Mouse (Mus musculus) lung, postnatal 14 days (tissue): ENCODE results near the gene Slc46a3.
"Not testable (repeated sequence)": the region's sequence is repeated elsewhere in the genome, so short reads cannot be mapped to it uniquely, and the experiment has no call there.

Experiments used
- DNase-seq: peaks from one replicate; pipeline ENCODE4 v3.0.0; 2021

Slc46a3 gene

DNA sequence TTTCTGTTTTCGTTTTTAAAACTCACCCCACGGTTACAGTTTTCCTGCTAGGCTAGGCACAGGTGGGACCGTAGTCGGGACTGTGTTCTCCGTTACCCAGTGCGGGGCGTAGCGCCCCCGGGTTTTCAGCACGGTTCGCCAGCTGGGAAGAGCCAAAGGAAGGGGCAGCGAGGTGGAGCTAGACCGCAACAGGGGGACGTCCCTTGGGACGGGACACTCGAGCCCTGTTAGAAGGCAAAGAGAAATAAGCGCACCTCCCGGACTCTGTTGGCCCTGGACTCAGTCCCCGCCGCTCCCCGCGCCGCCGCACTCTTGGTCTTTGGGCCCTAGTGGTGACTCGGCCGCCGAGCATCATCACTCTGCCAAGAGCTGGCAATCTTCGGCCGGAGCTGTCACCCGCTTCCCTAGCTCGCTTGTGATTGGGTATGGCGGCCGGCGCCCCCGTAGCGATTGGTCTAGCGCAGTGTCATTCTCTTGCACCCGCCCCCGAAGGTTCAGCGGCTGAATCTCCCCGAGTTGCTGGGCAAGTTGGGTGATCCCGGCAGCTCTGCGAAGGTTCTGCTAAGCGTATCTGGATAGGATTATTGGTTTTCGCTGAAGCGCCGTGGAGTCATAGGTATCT is at the start of gene Slc46a3:
Slc46a3 (minus strand) TSS at position 361 of the 622 bp plus-strand sequence.
- peak; percentile 93 for DNase-seq

DNA sequence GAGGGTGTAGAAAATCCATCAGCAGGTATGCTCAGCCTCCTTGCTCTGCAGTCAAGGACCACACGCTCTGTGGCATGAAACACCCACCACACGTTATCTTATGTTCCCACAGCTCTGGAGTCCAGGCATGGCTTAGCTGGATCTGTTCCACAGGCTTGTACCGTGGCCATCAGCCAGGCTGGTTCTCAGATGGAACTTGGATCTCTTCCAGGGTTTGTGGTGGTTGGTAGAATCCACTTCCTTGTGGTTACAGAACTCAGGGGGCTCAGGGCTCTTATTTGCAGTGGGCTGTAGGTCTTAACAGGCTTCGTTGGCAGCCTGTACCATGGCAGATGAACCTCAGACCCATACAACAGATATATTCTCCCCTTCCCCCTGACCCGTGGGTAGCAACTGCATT is 44.6 kb upstream of the Slc46a3 start:
- no peak for DNase-seq

DNA sequence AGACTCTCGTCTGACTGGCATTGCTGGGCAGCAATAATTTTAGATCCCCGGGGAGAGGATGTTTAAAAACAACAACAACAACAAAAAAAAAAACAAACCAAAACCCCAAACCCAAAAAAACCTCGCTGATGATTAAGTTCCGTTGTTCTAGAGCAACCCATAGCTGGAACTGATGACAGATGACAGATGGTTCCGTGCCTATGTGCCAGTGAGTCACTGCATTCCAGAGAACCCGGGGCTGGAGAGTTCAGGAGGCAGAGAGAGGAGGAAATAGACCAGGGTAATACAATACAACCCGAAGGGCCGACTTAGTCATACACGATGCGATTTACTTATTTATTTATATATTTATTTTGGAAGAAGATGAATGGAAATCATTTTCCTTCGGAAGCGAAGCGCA is 40.5 kb upstream of the Slc46a3 start:
- DNase-seq = no peak

DNA sequence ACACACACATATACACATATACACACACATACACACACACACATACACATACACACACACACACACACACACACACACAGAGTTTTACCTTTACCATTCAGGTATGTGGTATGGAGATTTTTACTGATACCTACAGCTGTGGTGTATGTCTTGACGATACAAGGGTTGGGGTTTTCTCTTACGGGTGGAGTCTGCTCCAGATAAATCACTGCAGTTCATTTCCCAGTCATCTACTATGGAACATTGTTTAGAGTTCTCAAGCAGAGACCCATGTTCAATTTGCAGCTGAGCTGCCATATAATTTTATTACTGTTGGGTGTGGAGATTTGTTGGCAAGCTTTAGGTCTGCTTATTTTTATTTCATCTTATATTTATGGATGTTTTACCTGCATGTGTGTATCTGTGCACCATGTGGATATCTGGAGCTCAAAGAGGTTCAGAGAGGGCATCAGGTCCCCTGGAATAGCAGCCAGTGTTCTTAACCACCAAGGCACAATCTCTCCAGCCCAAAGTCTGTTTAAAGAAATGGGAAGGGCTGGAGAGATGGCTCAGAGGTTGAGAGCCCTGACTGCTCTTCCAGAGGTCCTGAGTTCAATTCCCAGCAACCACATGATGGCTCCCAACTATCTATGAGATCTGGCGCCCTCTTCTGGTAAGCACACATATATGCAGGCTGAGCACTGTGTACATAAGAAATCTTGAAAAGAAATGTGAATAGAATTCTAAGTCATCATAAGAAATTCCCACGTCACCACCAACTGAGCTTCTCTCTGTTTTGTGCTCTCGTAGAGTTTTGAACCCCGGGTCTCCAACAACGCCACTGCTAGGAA is 34.3 kb upstream of the Slc46a3 start:
- DNase-seq = no peak

DNA sequence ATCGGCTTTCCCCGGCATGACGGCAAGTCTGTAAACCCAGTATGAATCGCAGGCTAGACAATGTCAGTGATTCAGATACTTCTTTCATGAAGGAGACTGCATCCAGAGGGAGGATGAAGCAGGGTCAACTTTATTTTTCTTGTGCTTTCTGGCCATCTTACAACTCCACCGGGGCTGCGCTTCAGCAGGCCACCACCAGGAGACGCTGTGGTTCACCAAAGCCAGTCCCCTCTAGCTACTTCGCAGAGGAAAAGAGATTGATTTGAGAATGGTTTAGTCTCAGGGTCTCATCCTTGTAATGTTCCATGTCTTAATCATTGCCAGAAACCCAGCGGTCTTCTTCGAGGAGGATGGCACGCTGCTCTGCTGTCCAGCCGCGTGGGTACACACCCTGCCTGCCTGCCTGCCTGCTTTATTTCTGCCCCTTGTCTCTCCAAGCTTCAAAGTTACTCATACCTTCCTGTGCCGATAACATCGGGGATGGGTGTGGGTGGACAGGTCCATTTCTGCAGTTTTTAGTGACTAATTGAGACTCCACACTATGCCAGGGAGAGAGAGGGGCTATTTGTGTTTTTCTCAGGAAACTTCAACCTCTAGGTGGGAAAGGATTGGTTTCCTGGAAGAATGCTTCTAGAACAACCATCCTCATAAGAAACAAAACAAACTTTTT is 31.5 kb upstream of the Slc46a3 start:
- peak; percentile 36 for DNase-seq

DNA sequence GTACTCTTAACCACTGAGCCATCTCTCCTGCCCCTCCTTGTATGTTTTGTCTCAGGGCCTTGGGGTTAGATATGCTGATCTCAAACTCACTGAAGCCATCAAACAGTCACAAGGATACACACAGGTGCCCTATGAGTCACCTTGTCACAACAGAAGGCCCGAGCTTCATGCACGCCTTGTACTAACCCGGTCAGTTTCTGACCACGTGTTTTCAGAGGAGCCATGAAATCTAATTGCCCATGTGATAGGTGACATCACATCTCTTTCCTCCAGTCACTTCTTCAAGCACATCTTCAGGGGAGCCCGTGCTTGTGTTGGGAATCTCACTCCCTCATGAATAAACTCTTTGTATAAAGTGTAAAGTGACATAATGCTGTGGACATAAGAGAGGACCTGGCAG is 30.0 kb upstream of the Slc46a3 start:
- DNase-seq = no peak

DNA sequence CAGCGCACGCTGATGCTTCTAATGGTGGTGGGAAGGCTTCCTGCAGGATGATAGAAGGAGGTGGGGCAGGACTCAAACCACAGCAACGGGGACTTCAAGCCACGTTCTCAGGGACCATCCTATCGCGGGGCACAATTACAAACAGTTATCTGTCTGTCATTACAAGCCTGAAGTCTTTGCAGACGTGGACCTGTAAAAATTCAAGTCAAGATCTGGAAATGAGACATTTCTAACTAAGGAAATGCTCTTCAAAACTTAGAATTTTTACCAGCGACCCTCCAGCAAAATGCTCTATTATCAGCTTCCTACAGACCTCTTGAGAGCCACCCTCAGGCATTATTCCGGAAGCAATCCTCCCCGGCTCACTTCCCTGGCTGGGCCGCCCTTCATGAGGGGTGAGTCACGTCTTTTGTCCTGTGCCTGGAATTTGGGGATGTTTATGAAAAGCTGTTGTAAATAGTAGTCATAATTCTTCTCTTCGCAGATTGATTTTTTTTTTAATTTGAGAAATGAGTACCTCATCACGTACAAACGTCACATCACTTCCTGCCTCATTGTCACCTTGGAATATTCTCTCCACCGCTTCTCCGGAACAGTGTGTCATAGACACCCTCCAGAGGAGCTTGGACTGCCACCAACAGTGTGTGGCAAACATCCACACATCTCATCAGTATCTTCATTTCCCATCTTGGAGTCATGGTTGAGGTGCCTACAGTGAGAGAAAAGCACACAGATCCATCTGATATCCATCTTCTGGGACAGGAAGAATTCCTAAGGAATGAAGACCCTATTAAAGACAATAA is 23.6 kb upstream of the Slc46a3 start:
- peak; percentile 46 for DNase-seq

DNA sequence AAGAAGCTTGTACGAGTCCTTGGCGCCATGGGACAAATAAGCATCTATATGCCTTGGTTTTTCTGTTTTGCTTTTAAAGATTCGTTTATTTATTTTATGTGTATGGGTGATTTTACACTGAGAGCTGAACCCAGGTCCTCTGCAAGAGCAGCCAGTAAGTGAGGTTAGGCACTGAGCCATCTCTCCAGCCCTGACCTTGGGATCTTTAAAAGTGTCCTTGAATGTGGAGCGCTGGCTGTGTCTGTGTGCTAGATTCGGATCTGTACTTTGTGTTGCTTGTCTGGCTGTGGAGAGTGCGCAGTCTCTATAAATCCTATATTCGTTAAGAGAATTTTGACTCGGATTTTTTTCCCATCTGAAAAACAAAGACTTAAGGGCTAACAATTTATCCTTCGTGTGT is 21.6 kb upstream of the Slc46a3 start:
- DNase-seq = no peak

DNA sequence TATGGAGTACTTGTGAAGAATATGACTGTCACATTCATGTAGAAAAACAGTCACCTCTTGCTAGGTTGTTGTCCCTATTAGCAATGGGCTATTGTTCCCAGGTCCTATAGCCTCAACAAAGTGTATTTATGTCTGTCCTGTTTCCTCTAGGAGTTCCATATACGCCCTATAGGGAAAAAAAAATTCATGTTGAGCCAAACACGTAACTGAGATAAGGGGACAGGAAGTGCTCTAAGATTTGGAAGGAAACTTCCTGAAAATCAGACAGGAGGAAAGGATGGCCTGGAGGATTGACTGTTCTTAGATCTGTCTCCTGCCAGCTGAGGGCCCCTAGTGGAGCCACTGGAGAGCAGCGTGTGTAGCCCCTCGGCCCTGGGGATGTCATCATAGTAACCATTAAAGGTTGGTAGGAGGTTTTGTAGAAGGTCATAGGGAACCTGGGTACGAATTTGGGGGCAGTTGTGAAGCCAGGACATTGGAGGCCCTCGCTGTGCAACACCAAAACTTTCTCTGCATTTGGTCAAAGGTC is 20.5 kb upstream of the Slc46a3 start:
- DNase-seq = peak; percentile 13

DNA sequence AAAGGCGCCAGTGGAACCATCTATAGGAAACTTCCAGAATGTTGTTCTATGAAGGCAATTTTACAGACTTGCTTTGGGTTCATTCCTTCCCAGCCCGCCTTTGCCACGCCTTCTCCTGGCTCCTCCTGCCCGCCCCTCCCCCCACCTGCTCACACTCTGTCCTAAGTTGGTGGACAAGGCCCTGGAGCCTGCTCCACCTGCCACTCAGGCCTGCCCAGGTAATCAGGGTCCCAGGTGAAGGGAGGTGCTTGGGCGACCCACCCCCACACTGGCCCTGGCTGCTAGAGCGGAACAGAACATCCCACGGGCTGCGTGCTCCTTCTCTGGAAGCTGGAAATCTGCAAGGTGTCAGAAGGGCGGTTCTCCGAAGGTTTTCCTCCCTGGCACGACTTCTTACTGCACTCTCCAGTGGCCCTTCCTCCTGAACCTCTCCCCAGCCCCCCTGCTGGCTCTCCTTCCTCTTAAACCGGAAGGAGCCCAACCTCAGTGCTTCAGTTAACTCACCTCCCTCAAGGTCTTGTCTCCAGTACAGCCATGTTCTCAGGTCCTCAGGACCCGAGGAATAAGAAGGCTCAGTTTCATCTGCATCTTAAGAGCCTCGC is 18.7 kb upstream of the Slc46a3 start:
- DNase-seq = peak; percentile 37

DNA sequence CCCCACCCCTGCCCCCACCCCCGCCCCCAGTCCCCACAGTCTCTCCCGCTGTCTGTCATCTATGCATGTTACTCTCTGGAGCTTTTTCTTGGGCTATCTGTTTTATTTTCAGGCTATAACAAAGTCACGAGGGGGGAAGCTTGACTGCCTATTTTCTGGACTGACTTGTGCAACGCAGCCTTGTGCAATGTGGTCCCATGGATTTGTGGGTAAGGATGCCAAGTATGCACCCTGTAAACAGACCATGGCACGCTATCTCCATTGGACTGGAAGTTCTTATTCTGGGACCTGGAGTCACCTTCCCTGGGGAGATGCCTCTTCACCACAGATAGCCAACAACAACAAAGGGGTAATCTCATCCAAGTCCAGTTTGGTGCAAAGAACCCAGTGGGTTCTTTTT is 17.1 kb upstream of the Slc46a3 start:
- peak; percentile 40 for DNase-seq

DNA sequence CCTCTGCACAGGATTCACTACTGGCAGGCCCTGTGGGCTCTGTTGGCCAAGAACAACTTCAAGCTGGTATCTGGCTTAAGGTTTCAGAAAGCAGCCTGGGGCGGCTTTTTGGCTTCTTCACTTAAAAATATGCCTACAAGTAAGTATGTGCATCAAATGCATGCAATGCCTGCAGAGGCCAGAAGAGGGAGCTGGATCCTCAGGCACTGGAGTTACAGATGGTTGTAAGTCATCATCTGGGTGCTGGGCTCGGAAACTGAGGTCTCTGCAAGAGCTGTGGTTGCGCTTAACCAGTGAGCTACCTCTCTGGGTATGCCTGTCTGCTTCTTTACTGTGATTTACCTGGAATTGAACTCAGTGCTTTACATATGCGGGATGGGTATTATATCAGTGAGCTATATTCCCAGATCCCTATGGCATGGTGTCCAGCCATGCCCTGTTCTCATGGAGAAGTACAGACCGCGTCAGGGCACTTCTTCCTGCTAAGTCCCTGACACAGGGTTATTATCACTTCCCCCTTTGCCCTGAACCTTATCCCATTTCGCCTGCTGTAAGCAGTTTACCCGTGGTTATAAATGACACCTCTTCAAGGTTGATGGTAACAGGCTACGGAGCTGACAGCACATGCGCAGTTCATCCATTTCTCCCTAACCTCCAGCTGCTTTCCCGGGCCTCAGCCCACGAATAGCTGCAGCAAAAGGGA is 16.3 kb upstream of the Slc46a3 start:
- no peak for DNase-seq

DNA sequence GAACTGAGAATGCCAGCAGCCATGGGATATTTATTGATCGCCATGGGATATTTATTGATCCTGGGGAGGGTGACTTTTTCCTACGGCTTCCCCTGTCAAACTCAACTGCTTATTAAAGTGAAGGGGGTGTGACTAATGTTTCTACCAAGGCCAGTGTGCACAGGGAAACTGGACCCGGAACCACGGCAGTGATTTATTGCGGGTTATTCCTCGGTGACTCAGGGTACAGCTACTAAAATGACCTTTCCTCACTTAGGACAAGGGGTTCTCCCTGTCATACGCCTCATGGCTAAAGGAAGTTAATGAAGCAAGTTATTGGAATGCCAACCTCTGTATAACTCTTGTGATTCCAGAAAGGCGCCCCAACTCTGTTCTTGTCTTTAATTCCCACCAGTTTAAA is 13.2 kb upstream of the Slc46a3 start:
- no peak for DNase-seq

DNA sequence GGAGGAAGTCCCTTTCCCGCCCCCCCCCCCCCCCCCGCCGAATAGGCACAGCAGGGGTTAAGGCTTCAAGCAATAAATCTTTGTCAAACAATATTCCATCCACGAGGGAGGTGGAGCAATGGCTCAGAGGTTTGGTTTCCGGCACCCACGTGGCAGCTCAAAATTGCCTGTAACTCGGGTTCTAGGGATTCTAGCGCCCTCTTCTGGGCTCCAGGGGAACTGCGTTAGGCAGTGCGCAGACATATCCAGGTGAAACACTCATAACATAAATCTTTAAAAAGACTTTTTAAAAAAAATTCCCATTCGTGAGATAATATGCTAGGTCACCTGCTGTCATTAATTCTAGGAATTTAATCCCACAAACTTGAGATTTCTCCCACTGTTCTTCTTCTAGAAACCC is 12.5 kb upstream of the Slc46a3 start:
- no peak for DNase-seq

DNA sequence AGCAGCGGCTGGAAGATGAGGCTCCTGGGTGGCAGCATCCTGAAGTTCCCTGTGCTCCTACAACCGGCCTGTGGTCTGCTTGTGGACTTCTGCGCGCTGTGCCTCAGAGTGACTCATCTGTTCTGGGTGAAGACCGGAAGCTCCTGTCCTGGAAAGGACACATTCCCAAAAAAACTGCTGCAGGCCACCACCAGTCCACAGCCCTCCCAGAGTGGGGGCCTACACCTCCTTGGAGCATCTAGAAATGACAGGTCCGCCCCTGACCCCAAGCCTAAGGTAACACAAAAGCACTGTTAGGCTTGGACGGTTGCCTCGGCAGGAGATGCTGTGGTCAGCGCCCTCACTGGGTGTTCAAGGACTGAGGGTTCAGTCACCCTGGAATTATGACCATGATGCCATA is 8.6 kb upstream of the Slc46a3 start:
- no peak for DNase-seq

DNA sequence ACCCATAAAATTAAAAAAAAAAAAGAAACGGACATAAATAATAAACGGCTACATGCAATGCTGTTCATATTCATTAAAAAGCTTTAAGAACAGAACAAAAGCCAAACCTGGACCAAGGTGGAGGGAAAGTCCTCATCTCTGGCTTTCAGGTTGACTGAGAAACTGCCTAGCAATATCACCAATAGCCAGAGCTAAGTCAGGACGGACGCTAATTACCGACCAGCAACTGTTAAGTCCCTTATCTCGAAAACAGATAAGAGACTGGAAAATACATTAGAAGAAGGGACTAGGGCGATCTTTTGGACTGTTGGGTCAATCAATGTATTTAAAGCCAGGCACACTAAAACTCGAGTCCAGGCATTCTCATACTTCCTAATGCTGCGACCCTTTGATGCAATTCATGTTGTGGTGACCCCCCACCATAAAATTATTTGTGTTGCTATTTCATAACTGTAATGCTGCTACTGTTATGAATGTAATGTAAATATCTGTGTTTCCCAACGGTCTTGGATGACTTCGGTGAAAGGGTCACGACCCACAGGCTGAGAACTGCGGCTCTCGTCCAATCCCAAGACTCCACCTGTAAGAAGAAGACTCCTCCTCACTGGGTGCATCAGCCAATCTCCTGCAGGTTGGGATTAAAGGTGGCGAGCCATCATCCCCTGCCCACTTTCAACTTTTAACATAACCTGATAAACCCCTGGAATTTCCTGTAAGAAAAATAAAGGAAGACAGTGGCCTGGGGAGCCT is 7.6 kb upstream of the Slc46a3 start:
- no peak for DNase-seq

DNA sequence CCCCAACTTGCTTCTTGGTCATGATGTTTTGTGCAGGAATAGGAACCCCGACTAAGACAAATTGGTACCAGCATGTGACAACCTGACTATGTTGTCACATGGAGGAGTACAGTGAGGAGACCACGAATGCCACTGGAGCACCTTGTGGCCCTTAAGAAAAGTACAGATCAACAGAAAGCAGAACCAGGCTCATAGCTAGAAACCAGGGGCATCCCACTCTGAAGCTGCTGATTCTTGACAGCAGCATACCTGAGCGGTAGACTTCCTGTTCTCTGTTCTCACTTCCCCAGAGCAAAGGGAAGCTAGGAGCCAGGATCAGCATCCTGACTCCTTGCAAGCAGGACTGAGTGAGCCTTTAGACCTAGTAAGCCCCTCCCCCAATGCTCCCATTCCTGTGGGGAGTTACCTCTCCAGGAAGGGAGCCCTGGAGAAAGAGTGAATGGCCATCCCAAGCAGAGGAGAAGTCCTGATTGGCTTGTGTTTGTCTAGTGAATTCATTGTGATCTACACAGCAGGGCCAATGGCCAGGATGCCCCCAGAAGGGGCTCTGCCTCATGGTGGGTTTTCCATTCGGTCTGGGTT is 4.4 kb upstream of the Slc46a3 start:
- DNase-seq = no peak

DNA sequence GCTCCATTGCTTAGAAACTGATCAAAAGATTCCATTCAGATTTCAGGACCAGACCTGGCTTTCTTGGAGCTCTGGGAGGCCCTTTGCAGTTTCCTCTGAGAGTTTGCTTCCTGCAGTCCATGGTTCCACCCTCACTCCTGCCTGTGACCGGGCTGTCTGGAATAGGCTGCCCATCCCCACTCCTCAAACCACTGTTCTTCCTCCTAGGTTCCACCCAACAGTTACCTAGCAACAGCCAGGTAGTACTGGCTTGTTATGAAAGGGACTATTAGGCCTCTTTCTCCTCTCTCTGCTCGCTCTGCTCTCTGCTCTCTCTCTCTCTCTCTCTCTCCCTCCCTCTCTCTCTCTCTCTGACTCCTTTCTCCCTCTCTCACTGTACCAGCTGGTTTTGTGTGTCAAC is 3.6 kb upstream of the Slc46a3 start:
- DNase-seq = no peak

DNA sequence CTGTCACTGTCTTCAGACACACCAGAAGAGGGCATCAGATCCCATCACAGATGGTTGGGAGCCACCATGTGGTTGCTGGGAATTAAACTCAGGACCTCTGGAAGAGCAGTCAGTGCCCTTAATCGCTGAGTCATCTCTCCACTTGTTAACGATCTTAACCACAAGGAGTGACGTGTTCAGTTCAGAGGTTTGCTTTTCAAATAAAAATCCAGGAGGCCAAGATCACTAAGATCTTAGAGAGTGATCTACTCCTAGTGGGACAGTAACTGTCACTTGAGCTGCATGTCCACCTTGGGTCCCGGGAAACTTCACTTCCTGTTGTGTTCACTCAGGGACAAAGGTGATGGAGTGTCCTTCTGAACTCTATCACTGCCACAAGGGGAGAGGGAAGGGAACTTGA is 1.9 kb upstream of the Slc46a3 start:
- not testable (repeated sequence) for DNase-seq

DNA sequence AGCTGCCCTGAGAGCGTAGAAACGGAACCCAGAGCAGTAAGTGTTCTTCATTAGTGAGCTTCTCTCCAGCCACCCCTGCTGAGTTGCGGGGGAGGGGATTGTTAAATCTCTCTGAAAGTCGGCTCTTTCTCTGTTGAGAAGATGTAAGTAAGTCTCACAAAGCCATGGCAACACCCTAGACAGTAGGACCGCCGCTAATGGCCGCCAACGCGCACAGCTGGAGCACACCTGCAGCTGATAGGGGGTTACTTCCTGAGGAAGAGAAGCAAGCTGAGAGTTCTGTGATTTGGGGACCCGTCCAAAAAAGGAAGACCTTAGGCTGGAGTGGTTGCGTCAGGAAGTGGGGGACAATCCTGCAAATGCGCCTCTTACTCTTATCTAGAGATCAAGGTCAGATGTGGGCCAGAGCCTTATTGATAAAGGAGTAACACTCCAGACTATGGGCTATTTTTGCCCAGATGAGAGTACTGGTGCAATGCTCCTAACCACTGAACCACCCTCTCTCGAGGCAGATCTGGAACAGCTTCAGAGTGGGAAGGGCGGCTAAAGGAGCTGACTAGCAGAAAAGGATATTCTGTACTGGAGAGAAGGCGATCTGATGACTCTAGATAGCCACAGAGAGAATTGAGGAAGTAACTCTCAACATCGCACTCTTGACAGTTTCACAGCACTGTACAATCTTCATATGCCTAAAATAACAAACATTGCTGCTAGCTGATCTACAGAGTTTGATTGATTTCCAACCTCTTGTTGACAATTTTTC is 1.0 kb upstream of the Slc46a3 start:
- DNase-seq = no peak
